8 mouse cellular contexts compared by ENCODE assay signal in genomic region chr9:99139194-99140023, GRCm38 (mm10). TPM values are rescaled to one million over a fixed set of nuclear protein-coding genes. Genes with fewer than 3 reads are reported as not detected.
A peak's percentile ranks its signal among the peaks of the same experiment; 100 is the strongest.
DNase-seq lines count a peak whose midpoint lies in the region; ATAC-seq and TF ChIP-seq lines count a peak whose summit lies in the region.

No protein-coding gene starts in this region.

- no peak for TF ChIP-seq EP300 in heart, postnatal 0 days (IDR thresholded peaks at IDR 0.05; ENCODE audit: low read depth)

- H3K4me1 ChIP-seq in embryonic facial prominence, embryonic 13.5 days = 0 out of 2 replicates have a peak, but pooled peaks cover 8% of the 10 kb centered on the region
- H3K4me1 ChIP-seq in heart, postnatal 0 days (ENCODE audit: control insufficient read depth, insufficient read depth) = peaks cover 6% of the 10 kb centered on the region; the same call in 1 of the 2 replicates
- 0 out of 2 replicates have a peak, but pooled peaks cover 6% of the 10 kb centered on the region for H3K4me1 ChIP-seq in limb, embryonic 13.5 days
- H3K4me1 ChIP-seq in midbrain, embryonic 15.5 days = peaks cover 20% of the 10 kb centered on the region

- H3K27me3 ChIP-seq in embryonic facial prominence, embryonic 13.5 days = peaks cover 41% of the 10 kb centered on the region
- H3K27me3 ChIP-seq in heart, postnatal 0 days (ENCODE audit: control insufficient read depth, insufficient read depth, low read length) = no peaks in the 10 kb centered on the region
- H3K27me3 ChIP-seq in limb, embryonic 13.5 days = peaks cover 33% of the 10 kb centered on the region
- H3K27me3 ChIP-seq in midbrain, embryonic 15.5 days (replicated peaks) = no peaks in the 10 kb centered on the region

- peak in 1 of 2 experiments; percentile 13 for DNase-seq in layer of hippocampus, adult 2 months (ENCODE audit: low spot score in 2 of 2)
- DNase-seq in layer of hippocampus, adult 9-10 months (ENCODE audit: low spot score) = no peak
- DNase-seq in Muller cell, postnatal 12 days (ENCODE audit: inconsistent ontology term) = peak; percentile 45
- DNase-seq in heart, postnatal 0 days (ENCODE audit: low spot score) = no peak
- peak; percentile 43 for DNase-seq in testis, postnatal 14 days (ENCODE audit: low spot score)

- H3K36me3 ChIP-seq in embryonic facial prominence, embryonic 13.5 days = no peaks in the 10 kb centered on the region
- H3K36me3 ChIP-seq in heart, postnatal 0 days (replicated peaks; ENCODE audit: control insufficient read depth, insufficient read depth, low read length) = no peaks in the 10 kb centered on the region
- H3K36me3 ChIP-seq in limb, embryonic 13.5 days = no peaks in the 10 kb centered on the region
- no peaks in the 10 kb centered on the region for H3K36me3 ChIP-seq in midbrain, embryonic 15.5 days (replicated peaks)

- H3K4me3 ChIP-seq in layer of hippocampus, adult 2 months = peak overlapping the region; percentile 93
- H3K4me3 ChIP-seq in embryonic facial prominence, embryonic 13.5 days = peak overlapping the region; percentile 83
- H3K4me3 ChIP-seq in heart, postnatal 0 days (ENCODE audit: low read depth, low read length) = peak overlapping the region; percentile 92
- H3K4me3 ChIP-seq in limb, embryonic 13.5 days = peak overlapping the region; percentile 78
- H3K4me3 ChIP-seq in midbrain, embryonic 15.5 days = peak overlapping the region; percentile 90

- H3K9me3 ChIP-seq in embryonic facial prominence, embryonic 13.5 days = no peaks in the 10 kb centered on the region
- H3K9me3 ChIP-seq in heart, postnatal 0 days (replicated peaks; ENCODE audit: control insufficient read depth, low read length) = no peaks in the 10 kb centered on the region
- H3K9me3 ChIP-seq in limb, embryonic 13.5 days = no peaks in the 10 kb centered on the region
- no peaks in the 10 kb centered on the region for H3K9me3 ChIP-seq in midbrain, embryonic 15.5 days

- no peak for TF ChIP-seq CTCF in layer of hippocampus, adult 2 months (conservative IDR thresholded peaks at IDR 0.05)
- no peak for TF ChIP-seq CTCF in heart, postnatal 0 days (IDR thresholded peaks at IDR 0.05; ENCODE audit: low read depth)

- peak overlapping the region; percentile 73 for H3K4me2 ChIP-seq in embryonic facial prominence, embryonic 13.5 days
- peak overlapping the region; percentile 68 for H3K4me2 ChIP-seq in heart, postnatal 0 days (ENCODE audit: low read depth, low read length)
- peak overlapping the region; percentile 73 for H3K4me2 ChIP-seq in limb, embryonic 13.5 days (replicated peaks)
- peak overlapping the region; percentile 60 for H3K4me2 ChIP-seq in midbrain, embryonic 15.5 days

- peak overlapping the region; percentile 89 for H3K27ac ChIP-seq in layer of hippocampus, adult 2 months
- 0 out of 2 replicates have a peak overlapping the region, but pooled peaks have one; percentile 28 for H3K27ac ChIP-seq in embryonic facial prominence, embryonic 13.5 days
- peak overlapping the region; percentile 80 for H3K27ac ChIP-seq in heart, postnatal 0 days (ENCODE audit: low read depth)
- H3K27ac ChIP-seq in limb, embryonic 13.5 days = no peak overlapping the region; the same call in 1 of the 2 replicates
- peak overlapping the region; percentile 97 for H3K27ac ChIP-seq in midbrain, embryonic 15.5 days

- peak; percentile 78 for ATAC-seq in embryonic facial prominence, embryonic 13.5 days (ENCODE audit: insufficient number of reproducible peaks, insufficient read depth, low FRiP score, low TSS enrichment, low read depth)
- ATAC-seq in heart, postnatal 0 days (ENCODE audit: insufficient read depth, low read depth) = peak; percentile 76
- peak; percentile 78 for ATAC-seq in limb, embryonic 13.5 days (ENCODE audit: low FRiP score, low read depth)
- ATAC-seq in midbrain, embryonic 15.5 days (replicated peaks) = peak; percentile 88

- peak overlapping the region; percentile 80 for H3K9ac ChIP-seq in embryonic facial prominence, embryonic 13.5 days
- H3K9ac ChIP-seq in heart, postnatal 0 days (replicated peaks; ENCODE audit: low read depth, low read length) = peak overlapping the region; percentile 86
- peak overlapping the region; percentile 81 for H3K9ac ChIP-seq in limb, embryonic 13.5 days
- peak overlapping the region; percentile 89 for H3K9ac ChIP-seq in midbrain, embryonic 15.5 days

- WGBS in embryonic facial prominence, embryonic 13.5 days = under 1% methylated on average over 64 of the region's 77 CpGs
- under 1% methylated on average over 45 of the region's 77 CpGs for WGBS in heart, postnatal 0 days
- under 1% methylated on average over 75 of the region's 77 CpGs for WGBS in limb, embryonic 13.5 days
- WGBS in midbrain, embryonic 15.5 days = under 1% methylated on average over 53 of the region's 77 CpGs

RNA-seq across cellular contexts. Expression of gene Pik3cb, which starts 1.0 kb away (rescaled TPM):
- 10 to 100 TPM; 28.2 to 28.3 TPM for total RNA-seq in layer of hippocampus, adult 2 months (2021)
- 1.6 and 2.6 TPM in 2 replicates for polyA plus RNA-seq in embryonic facial prominence, embryonic 13.5 days (2015; fragmentation: Nextera tagmentation; extraction: Ambion mirVana)
- 1.9 and 2.1 TPM in 2 replicates for total RNA-seq in heart, postnatal 0 days (2014; rRNA removed; ENCODE audit: low replicate concordance)
- 0.75 and 1.7 TPM in 2 replicates for polyA plus RNA-seq in heart, postnatal 0 days (2015; fragmentation: Nextera tagmentation; extraction: Ambion mirVana)
- polyA plus RNA-seq in limb, embryonic 13.5 days (2015; fragmentation: Nextera tagmentation; extraction: Ambion mirVana) = 1.0 and 1.2 TPM in 2 replicates
- polyA plus RNA-seq in midbrain, embryonic 15.5 days (2015; fragmentation: Nextera tagmentation; extraction: Ambion mirVana) = 2.3 and 4.4 TPM in 2 replicates

Comparison
In these comparisons a context has a peak if more than half of its experiments do, and no peak if none do; other contexts are left out.
1. DNase-seq: peak in Muller cell, postnatal 12 days (single experiment) and testis, postnatal 14 days (single experiment); none in layer of hippocampus, adult 9-10 months (single experiment) and heart, postnatal 0 days (single experiment).
2. Peak in every context shown above with its lines, with median percentiles within 50 percentile points of each other: H3K4me3 ChIP-seq, ATAC-seq, H3K4me2 ChIP-seq and H3K9ac ChIP-seq.